Mouse (Mus musculus): ENCODE data around the gene Fcna.

GRCm38 (mm10) chr2:25620386-25620785 lies 7.4 kb downstream of the Fcna start:
- TF ChIP-seq CTCF (IDR thresholded peaks at IDR 0.05; ENCODE audit: low read depth, low read length): no peak
- TF ChIP-seq POLR2A (IDR thresholded peaks at IDR 0.05; ENCODE audit: borderline replicate concordance, low read depth, low read length): no peak

Measured in bone marrow macrophage, adult 2 months (primary cell).